Mouse (Mus musculus): Measurements from ENCODE around the gene Tbpl1. TPM values are rescaled to one million over a fixed set of nuclear protein-coding genes. Genes with fewer than 3 reads are reported as not detected.

Gene Tbpl1
- polyA plus RNA-seq, 1 experiment from 2014 or later, result 54.8 TPM

GRCm38 (mm10) chr10:22658534-22659385 lies 73.0 kb downstream of the Tbpl1 start:
- no peaks in the 10 kb centered on the region for H3K4me1 ChIP-seq (replicated peaks)
- ATAC-seq, result peak; percentile 66
- no peak overlapping the region for H3K9ac ChIP-seq
- no peaks in the 10 kb centered on the region for H3K9me3 ChIP-seq
- no peak overlapping the region for H3K27ac ChIP-seq
- no peaks in the 10 kb centered on the region for H3K36me3 ChIP-seq
- WGBS, result 39% methylated on average over 23 of the region's 23 CpGs
- no peak overlapping the region for H3K4me3 ChIP-seq (replicated peaks)
- H3K27me3 ChIP-seq (replicated peaks), result no peaks in the 10 kb centered on the region
- H3K4me2 ChIP-seq (replicated peaks), result peak overlapping the region; percentile 30

Other genes with a start within 250 kb of the Tbpl1 start
- 0.38 and 0.40 TPM in 2 replicates for gene Slc2a12, start 86.9 kb downstream of the Tbpl1 start, polyA plus RNA-seq (2015; fragmentation: Nextera tagmentation; extraction: Ambion mirVana)
- gene Tcf21, start 88.2 kb upstream of the Tbpl1 start, polyA plus RNA-seq (2015; fragmentation: Nextera tagmentation; extraction: Ambion mirVana), result 151 and 186 TPM in 2 replicates

Data from intestine, embryonic 15.5 days (tissue).